Mouse (Mus musculus): Measurements from ENCODE around the gene Mnat1.
"Not testable (repeated sequence)": the region's sequence is repeated elsewhere in the genome, so short reads cannot be mapped to it uniquely, and the experiment has no call there.

Mnat1 gene

GRCm38 (mm10) chr12:73090672-73091335, 32.7 kb upstream of the Mnat1 start:
- TF ChIP-seq POU5F1 (IDR thresholded peaks at IDR 0.05; ENCODE audit: borderline replicate concordance, low read length) (no peak), CTCF (conservative IDR thresholded peaks at IDR 0.05; ENCODE audit: low read length) (no peak), NANOG (IDR thresholded peaks at IDR 0.05; ENCODE audit: borderline replicate concordance, low read length) (no peak)
- Histone ChIP-seq H3K27me3 (ENCODE audit: insufficient read depth, low read length) (no peaks in the 10 kb centered on the region), H3K9me3 (ENCODE audit: low read length) (no peaks in the 10 kb centered on the region), H3K36me3 (ENCODE audit: insufficient read depth, low read length) (peaks cover 8% of the 10 kb centered on the region; the same call in 1 of the 2 replicates), H3K4me1 (replicated peaks; ENCODE audit: low read depth, low read length) (peaks cover 95% of the 10 kb centered on the region), H3K4me3 (replicated peaks; ENCODE audit: low read length) (no peak overlapping the region)

GRCm38 (mm10) chr12:73094189-73094588, 29.3 kb upstream of the Mnat1 start:
- peaks cover 94% of the 10 kb centered on the region for H3K4me1 ChIP-seq (replicated peaks; ENCODE audit: low read depth, low read length)
- H3K9me3 ChIP-seq (ENCODE audit: low read length), result no peaks in the 10 kb centered on the region
- peaks cover 26% of the 10 kb centered on the region for H3K36me3 ChIP-seq (ENCODE audit: insufficient read depth, low read length)
- TF ChIP-seq POU5F1 (IDR thresholded peaks at IDR 0.05; ENCODE audit: borderline replicate concordance, low read length) (no peak), CTCF (conservative IDR thresholded peaks at IDR 0.05; ENCODE audit: low read length) (no peak), NANOG (IDR thresholded peaks at IDR 0.05; ENCODE audit: borderline replicate concordance, low read length) (no peak)
- no peaks in the 10 kb centered on the region for H3K27me3 ChIP-seq (ENCODE audit: insufficient read depth, low read length)
- H3K4me3 ChIP-seq (replicated peaks; ENCODE audit: low read length), result no peak overlapping the region

- Histone ChIP-seq H3K36me3 (ENCODE audit: insufficient read depth, low read length) (peaks cover 28% of the 10 kb centered on the region), H3K4me1 (replicated peaks; ENCODE audit: low read depth, low read length) (peaks cover 93% of the 10 kb centered on the region), H3K27me3 (ENCODE audit: insufficient read depth, low read length) (no peaks in the 10 kb centered on the region), H3K9me3 (ENCODE audit: low read length) (no peaks in the 10 kb centered on the region), H3K4me3 (replicated peaks; ENCODE audit: low read length) (no peak overlapping the region)
- no peak for TF ChIP-seq POU5F1 (IDR thresholded peaks at IDR 0.05; ENCODE audit: borderline replicate concordance, low read length)
- no peak for TF ChIP-seq CTCF (conservative IDR thresholded peaks at IDR 0.05; ENCODE audit: low read length)
- no peak for TF ChIP-seq NANOG (IDR thresholded peaks at IDR 0.05; ENCODE audit: borderline replicate concordance, low read length)
These were observed 28.9 kb upstream of the Mnat1 start for GRCm38 (mm10) chr12:73094605-73095004.

GRCm38 (mm10) chr12:73096177-73096576, 27.3 kb upstream of the Mnat1 start:
- not testable (repeated sequence) for H3K9me3 ChIP-seq (ENCODE audit: low read length); H3K27me3 ChIP-seq (ENCODE audit: insufficient read depth, low read length); H3K4me3 ChIP-seq (replicated peaks; ENCODE audit: low read length)
- Histone ChIP-seq H3K36me3 (ENCODE audit: insufficient read depth, low read length) (peaks cover 36% of the 10 kb centered on the region), H3K4me1 (replicated peaks; ENCODE audit: low read depth, low read length) (peaks cover 93% of the 10 kb centered on the region)

GRCm38 (mm10) chr12:73098593-73098992, 24.9 kb upstream of the Mnat1 start:
- peaks cover 90% of the 10 kb centered on the region for H3K4me1 ChIP-seq (replicated peaks; ENCODE audit: low read depth, low read length)
- no peak overlapping the region for H3K4me3 ChIP-seq (replicated peaks; ENCODE audit: low read length)
- TF ChIP-seq CTCF (conservative IDR thresholded peaks at IDR 0.05; ENCODE audit: low read length), result no peak
- TF ChIP-seq POU5F1 (IDR thresholded peaks at IDR 0.05; ENCODE audit: borderline replicate concordance, low read length), result no peak
- peaks cover 60% of the 10 kb centered on the region for H3K36me3 ChIP-seq (ENCODE audit: insufficient read depth, low read length)
- H3K9me3 ChIP-seq (ENCODE audit: low read length), result no peaks in the 10 kb centered on the region
- no peaks in the 10 kb centered on the region for H3K27me3 ChIP-seq (ENCODE audit: insufficient read depth, low read length)

- peaks cover 94% of the 10 kb centered on the region for H3K4me1 ChIP-seq (replicated peaks; ENCODE audit: low read depth, low read length)
- peaks cover 95% of the 10 kb centered on the region for H3K36me3 ChIP-seq (ENCODE audit: insufficient read depth, low read length)
- H3K4me3 ChIP-seq (replicated peaks; ENCODE audit: low read length), result peak overlapping the region; percentile 45
- no peaks in the 10 kb centered on the region for H3K9me3 ChIP-seq (ENCODE audit: low read length)
- no peak for TF ChIP-seq CTCF (conservative IDR thresholded peaks at IDR 0.05; ENCODE audit: low read length)
- TF ChIP-seq NANOG (IDR thresholded peaks at IDR 0.05; ENCODE audit: borderline replicate concordance, low read length), result no peak
- no peak for TF ChIP-seq POU5F1 (IDR thresholded peaks at IDR 0.05; ENCODE audit: borderline replicate concordance, low read length)
- H3K27me3 ChIP-seq (ENCODE audit: insufficient read depth, low read length), result no peaks in the 10 kb centered on the region
These were observed 19.8 kb upstream of the Mnat1 start for GRCm38 (mm10) chr12:73103713-73104112.

GRCm38 (mm10) chr12:73107821-73108220, 15.7 kb upstream of the Mnat1 start:
- TF ChIP-seq CTCF (conservative IDR thresholded peaks at IDR 0.05; ENCODE audit: low read length) (no peak), POU5F1 (IDR thresholded peaks at IDR 0.05; ENCODE audit: borderline replicate concordance, low read length) (no peak), NANOG (IDR thresholded peaks at IDR 0.05; ENCODE audit: borderline replicate concordance, low read length) (no peak)
- Histone ChIP-seq H3K4me1 (replicated peaks; ENCODE audit: low read depth, low read length) (peaks cover 85% of the 10 kb centered on the region), H3K9me3 (ENCODE audit: low read length) (no peaks in the 10 kb centered on the region), H3K27me3 (ENCODE audit: insufficient read depth, low read length) (no peaks in the 10 kb centered on the region), H3K36me3 (ENCODE audit: insufficient read depth, low read length) (peaks cover 79% of the 10 kb centered on the region), H3K4me3 (replicated peaks; ENCODE audit: low read length) (no peak overlapping the region)

- TF ChIP-seq CTCF (conservative IDR thresholded peaks at IDR 0.05; ENCODE audit: low read length) (no peak), NANOG (IDR thresholded peaks at IDR 0.05; ENCODE audit: borderline replicate concordance, low read length) (no peak), POU5F1 (IDR thresholded peaks at IDR 0.05; ENCODE audit: borderline replicate concordance, low read length) (no peak)
- Histone ChIP-seq H3K4me1 (replicated peaks; ENCODE audit: low read depth, low read length) (peaks cover 68% of the 10 kb centered on the region), H3K27me3 (ENCODE audit: insufficient read depth, low read length) (no peaks in the 10 kb centered on the region), H3K4me3 (replicated peaks; ENCODE audit: low read length) (peak overlapping the region; percentile 98), H3K9me3 (ENCODE audit: low read length) (no peaks in the 10 kb centered on the region), H3K36me3 (ENCODE audit: insufficient read depth, low read length) (peaks cover 51% of the 10 kb centered on the region)
These were observed 12.9 kb upstream of the Mnat1 start for GRCm38 (mm10) chr12:73110431-73111111.

Data from E14TG2a.4 (cell line).